Mouse (Mus musculus) megakaryocyte, embryonic 14.5 days (primary cell): ENCODE results near the gene Gm4922.

ENCODE experiments used
- FLI1 ChIP-seq: IDR thresholded peaks from 2 replicates; pipeline ENCODE4 v1.6.1; 2012; ENCODE audit warnings: low read length, inconsistent platforms, mixed read lengths
- GATA1 ChIP-seq: IDR thresholded peaks from 3 replicates; pipeline ENCODE4 v1.6.1; 2012; ENCODE audit warnings: mixed read lengths, low read length, inconsistent platforms, borderline replicate concordance

DNA sequence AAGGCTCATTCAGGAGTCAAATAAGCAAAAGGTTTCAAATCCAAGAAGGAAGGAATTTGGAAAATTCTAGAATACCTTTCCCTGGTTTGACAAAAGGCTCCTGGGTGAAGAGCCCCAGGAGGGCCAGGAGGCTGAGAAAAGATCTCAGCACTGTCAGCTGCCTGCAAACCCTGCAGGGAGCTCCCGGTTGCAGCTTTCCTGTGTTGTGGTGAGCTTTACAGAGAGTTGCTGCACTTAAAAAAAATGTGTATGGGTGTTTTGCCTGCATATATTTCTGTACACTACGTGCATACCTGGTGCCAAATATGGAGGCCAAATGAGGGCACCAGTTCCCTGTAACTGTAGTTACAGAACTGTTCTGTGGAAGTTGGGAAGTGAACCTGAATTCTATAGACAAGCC lies 41.3 kb upstream of the Gm4922 start:
- TF ChIP-seq GATA1 = no peak
- no peak for TF ChIP-seq FLI1
